Mouse (Mus musculus) C2C12 (cell line): ENCODE data around the gene Atp11b.

ENCODE experiments used
- CTCF ChIP-seq: IDR thresholded peaks from one replicate; pipeline ENCODE4 v1.5.1; 2011; ENCODE audit not compliant: control insufficient read depth, insufficient read depth, insufficient read length
- MYOD1 ChIP-seq: IDR thresholded peaks from one replicate; pipeline ENCODE4 v1.6.1; 2011; ENCODE audit warnings: low read depth; ENCODE audit not compliant: control insufficient read depth, insufficient read length

GRCm38 (mm10) chr3:35721818-35722446 lies 32.0 kb upstream of the Atp11b start:
- no peak for TF ChIP-seq CTCF
- TF ChIP-seq MYOD1: no peak
